ENCODE assay signal across 10 mouse cellular contexts in the genomic region with DNA sequence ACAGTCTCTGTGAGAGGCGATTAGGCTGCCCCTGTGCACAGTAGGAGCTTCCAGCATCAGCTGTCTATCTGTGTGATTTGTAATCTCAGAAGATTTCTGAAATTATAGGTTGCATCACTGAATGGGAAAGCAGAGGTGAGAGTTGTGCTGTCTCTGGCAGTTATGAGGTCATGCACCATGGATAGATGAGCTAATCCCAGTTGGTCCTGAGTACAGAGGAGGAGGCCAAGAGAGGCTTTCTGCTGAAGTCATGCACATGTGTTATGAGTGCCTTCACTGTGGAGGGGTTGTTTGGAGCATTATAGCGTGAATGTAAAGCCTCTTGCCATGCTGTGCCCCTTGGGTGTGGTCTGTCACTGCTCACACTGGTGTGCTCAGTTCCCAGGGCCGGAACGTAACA. TPM values are rescaled to one million over a fixed set of nuclear protein-coding genes. Genes with fewer than 3 reads are reported as not detected.
"Had no signal": no experiment of that assay in that cellular context is flagged by ENCODE, and none has a peak within 500 bp of the region (broad histone marks: within the 10 kb centered on the region; RNA-seq: fewer than 3 reads in every experiment).

No protein-coding gene starts in this region.

- H3K9me3 ChIP-seq: limb, embryonic 12.5 days; lung, embryonic 15.5 days; midbrain, embryonic 12.5 days; neural tube, embryonic 13.5 days had no signal

- H3K27ac ChIP-seq: lung, embryonic 15.5 days; midbrain, embryonic 12.5 days; neural tube, embryonic 13.5 days had no signal

- H3K4me1 ChIP-seq: lung, embryonic 15.5 days; midbrain, embryonic 12.5 days had no signal

- H3K4me3 ChIP-seq: limb, embryonic 12.5 days; lung, embryonic 15.5 days; midbrain, embryonic 12.5 days; neural tube, embryonic 13.5 days had no signal

- H3K27me3 ChIP-seq: limb, embryonic 12.5 days; lung, embryonic 15.5 days; midbrain, embryonic 12.5 days; neural tube, embryonic 13.5 days had no signal

- DNase-seq: kidney, adult 18-20 months; lung, postnatal 14 days; right cerebral cortex, postnatal 14 days; thymus, postnatal 36 days had no signal

- ATAC-seq: midbrain, embryonic 16.5 days had no signal

- H3K4me2 ChIP-seq: limb, embryonic 12.5 days; lung, embryonic 15.5 days; midbrain, embryonic 12.5 days; neural tube, embryonic 13.5 days had no signal

- H3K36me3 ChIP-seq: lung, embryonic 15.5 days had no signal

- H3K9ac ChIP-seq: limb, embryonic 12.5 days; lung, embryonic 15.5 days; midbrain, embryonic 12.5 days; neural tube, embryonic 13.5 days had no signal

RNA-seq across cellular contexts. Expression of a gene that starts 50.2 kb away (rescaled TPM):
- polyA plus RNA-seq: liver, adult 2 months had no signal
